Mouse (Mus musculus): ENCODE measurements around the gene Ntn1.
A peak's percentile ranks its signal among the peaks of the same experiment; 100 is the strongest.

Ntn1 gene

DNA sequence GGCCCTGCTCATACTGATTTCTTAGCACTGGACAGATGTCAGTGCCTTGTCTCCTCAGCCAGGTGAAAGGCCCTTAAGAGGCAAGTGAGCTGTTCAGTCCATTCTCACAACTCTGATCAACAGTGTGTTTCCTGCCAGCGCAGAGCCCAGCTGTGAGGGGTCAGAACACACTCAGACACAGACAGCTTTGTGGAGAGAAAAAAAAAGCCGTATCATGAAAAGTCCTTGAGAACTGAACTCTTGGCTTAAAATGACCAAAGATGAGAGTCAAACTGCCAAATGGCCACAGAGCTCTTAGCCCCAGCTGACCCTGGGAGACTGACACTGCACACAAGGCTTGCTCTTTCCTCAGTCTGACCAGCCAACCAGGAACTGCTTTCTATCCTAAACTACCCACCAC lies 192.6 kb downstream of the Ntn1 start:
- no peak for DNase-seq

GRCm38 (mm10) chr11:68205572-68206229 lies 194.9 kb downstream of the Ntn1 start:
- DNase-seq: peak; percentile 56

DNA sequence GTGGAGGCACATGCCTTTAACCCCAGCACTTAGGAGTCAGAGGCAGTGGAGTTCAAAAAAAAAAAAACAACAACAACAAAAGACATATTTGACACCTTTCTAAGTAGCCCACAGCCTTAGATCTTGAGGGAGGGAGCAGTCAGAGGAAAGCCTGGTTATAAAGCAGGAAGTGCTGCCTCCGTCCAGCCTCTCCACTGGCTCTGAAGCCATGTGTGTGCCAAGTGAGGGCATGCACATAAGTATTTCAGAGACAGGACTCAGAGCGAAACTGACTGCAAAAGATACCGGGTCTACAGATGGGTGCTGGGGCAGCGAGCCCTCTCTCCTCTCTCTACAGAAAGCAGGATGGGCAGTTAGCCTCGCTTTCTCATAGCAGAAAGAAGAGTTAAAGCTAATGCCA lies 196.2 kb downstream of the Ntn1 start:
- no peak for DNase-seq

DNA sequence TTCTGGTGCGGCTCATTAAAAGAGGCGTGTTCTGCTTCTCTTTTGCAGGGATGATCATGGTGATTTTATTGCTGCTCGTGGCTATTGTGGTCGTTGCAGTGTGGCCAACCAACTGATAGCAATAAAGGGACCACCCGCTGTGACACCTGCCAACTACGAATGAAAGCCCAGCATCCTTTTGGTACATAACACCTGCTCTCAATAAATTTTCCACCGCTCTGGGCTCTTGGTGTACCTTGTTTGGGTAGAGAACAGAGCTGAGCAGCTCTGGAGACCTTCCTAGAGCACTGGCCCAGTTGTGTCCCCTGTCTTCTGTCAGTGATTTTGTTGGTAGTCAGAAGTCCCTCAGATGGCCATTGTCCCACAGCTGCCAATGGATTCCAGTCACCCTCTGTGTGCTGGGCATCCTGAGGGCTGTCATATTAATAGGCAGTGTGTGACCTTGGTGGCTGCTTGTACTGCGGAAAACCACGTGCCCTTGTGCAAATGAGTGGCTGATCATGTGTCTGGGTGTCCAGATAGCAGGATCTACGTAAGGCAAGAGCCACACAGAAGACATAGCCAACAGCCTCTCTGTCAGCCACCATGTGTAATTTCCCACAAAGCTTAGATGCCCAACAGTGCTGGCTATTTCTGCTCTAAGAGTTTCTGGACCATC lies 196.8 kb downstream of the Ntn1 start:
- no peak for DNase-seq

DNA sequence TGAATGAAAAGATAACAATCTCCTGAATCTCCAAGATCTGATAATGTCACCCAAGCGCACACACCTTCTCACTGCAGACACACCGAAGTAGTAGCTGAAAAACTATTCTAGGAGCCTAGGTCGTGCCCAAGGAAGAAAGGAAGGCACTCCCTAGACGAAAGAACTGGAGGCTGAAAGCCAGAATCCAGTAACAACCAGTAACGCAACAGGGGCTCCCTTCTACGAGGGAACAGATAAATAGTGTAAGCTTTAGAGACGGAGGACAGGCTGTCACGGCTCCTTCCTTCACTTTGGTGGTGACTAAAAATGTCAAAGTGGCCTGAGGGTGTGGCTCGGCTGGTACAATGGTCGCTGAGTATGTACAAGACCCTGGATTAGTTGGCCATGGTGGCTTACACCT lies 198.1 kb downstream of the Ntn1 start:
- DNase-seq: no peak

GRCm38 (mm10) chr11:68201811-68202459 lies 198.7 kb downstream of the Ntn1 start:
- no peak for DNase-seq

DNA sequence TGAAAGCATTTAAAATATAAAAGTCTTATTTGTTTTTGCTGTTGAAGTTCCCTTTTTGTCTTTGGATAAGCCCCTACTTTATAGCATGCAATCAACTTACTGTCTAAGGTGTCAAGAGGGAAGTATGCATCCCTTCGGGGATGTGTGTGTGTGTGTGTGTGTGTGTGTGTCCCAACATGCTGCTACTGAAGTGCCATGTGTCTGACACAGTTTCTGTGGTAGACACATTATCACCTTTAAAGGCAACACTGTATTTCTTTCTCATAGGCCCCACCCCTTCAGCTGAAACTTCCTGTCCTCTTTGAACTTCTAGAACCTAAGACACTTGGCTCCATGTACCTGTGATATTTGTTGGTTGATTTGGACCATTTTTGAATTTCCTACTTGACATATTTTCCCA lies 199.6 kb downstream of the Ntn1 start:
- DNase-seq: no peak

DNA sequence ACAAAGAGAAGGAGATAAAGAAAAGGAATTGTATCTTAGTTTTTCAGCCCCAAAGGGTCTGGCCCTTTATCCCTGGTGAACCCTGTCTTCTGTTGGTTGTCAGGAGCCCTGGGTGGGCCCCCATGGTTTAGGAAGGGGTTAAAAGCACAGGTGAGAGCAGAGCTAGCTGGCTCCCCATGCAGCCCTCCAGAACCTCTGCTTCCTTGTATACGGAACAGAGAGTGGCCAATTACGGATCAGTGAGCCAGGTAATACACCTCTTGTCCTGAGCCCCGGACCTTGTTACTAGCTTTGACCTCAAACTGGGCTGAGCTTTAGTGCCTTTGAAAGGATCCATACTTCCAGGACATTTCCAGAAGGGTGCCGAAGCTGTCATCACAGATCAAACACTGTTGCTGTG lies 200.1 kb downstream of the Ntn1 start:
- no peak for DNase-seq

DNA sequence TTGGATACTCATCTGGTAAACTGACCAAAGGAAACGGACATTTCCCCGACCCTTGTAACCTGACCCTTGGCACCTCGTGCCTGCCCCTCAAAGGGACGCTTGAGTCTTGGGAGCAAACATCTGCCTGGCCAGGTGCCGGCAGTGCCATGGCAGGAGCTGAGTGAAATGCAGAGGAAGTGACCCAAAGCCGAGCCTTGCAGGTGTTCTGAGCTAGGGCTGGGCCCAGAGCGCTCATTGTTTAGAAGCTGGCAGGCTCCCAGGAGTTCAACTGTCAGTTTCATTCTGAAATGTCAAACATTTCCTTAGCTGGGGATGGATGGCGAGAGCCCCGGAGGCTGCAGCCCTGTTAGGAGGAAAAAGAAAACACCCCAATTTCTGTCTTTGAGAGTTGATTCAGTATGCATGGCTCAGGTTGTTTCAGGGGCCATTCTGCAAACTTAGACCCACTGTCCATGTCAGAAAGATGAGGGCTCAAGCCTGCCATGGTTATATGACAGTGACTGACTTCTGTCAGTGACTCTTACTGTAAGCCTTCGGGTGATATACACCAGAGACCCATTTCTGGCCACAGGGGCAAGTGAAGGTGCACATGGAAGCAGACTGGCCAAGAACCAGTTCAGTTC lies 200.7 kb downstream of the Ntn1 start:
- DNase-seq: no peak

DNA sequence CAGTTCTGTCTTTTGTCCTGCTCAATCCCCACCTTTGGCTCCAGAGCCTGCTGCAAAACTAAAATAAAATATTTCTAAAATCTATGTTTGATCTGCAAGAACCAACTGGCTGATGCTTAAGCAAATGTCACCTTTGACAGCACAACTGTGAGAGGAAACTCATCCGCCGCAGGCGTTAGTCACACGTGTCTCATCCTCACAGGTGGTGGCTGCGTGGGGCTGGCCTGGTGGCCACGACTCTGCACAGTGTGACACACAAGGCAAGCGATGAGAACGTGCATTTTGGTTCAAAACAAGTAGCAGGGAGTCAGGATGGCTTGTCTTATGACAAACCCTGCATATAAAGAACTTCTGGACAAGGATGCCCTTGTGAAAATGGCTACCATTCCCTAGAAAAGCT lies 201.5 kb downstream of the Ntn1 start:
- no peak for DNase-seq

DNA sequence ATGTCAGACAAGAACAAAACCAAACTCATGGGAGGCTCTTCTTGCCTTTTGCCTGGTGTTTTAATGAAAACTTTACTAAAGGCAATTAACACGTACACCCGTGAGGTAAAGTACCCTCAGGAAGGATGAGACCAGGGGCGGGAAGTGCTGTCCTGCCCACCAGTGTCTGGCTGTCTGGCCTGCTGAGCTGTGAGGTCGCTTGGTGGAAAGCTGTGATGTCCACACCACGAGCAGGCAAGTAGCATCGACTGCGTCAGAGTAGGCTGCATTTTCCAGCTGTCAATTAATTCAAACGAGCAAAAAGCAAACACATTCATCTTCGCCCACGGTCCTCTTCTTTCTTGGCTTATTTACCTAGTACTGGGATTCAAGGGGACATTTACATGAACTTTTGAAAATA lies 201.9 kb downstream of the Ntn1 start:
- DNase-seq: no peak

DNA sequence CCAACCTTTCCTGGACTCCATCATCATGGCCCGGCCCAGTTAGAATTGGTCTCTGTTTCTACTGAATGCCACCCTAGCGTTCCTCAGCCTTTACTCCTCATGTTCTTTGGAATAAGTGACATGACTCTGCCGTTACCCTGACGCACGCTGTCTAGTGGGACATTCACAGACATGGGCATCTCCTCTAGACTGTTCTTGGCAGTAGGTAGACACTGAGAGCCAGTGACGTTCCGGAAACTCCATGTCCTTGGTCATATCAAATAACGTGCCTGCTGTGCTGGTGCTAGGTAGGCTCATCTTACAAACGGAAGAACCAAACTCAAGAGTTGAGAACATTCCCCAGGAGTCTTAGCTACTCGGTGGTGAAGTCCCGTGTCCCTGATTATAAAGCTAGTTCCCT lies 203.2 kb downstream of the Ntn1 start:
- DNase-seq: no peak

DNA sequence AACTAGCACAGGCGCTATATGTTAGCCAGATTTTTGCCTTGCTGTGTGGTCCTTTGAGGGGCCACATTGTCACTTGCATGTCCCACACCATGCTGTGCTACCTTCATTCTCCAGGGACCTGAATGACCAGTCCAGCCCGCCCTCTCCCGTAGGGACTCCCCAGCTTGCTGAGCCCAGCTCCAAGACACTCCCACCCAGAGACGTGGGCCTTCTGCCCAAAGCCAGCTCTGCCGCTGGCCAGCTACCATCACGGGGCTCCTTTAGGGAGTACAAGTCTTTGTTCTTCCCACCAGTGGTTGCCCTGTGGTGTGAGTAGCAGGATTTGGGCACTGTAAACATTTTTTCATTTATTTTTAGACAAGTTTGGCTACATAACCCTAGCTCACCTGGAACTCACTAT lies 204.1 kb downstream of the Ntn1 start:
- DNase-seq: no peak

DNA sequence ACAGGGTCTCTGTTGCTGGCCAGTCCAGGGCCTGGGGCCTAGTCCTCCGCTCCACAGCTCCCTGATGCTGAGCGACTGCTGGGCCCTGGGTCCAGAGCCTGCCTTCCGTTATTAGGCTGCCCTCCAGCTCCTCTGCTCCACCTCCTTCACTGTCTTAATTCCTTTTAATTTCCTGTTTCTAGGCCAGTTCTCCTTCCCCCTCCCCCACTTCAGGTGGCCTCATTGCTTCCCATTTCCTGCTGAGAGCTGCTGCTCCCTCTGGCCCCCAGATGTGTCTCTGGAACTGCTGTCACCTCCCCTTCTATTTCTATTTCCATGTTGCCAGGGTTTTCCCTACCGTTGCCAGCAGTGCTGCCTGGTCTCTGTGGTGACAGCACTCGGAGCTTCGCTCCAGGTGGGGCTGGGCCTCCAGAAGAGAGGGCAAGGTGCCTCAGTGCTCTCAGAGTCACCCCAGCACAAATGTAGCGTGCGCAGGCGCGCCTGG lies 204.9 kb downstream of the Ntn1 start:
- no peak for DNase-seq

DNA sequence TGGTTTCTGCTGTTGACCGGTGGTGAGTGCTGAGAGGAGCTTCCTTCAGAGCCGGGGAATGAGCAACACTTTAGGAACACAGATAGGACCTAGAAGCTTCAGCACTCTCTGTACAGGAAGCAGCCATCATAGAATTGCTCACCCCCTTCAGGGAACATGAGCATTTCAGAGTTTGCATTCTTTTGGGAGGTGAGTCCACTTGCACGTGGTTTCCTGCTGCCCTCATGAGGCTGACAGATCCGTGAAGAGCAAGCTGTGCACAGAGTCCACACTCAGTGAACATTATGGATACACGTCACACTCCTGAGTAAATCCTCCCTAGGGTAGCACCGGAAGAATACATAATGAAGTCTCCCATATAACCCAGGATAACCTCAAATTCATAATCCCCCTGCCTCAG lies 205.5 kb downstream of the Ntn1 start:
- DNase-seq: no peak

- no peak for DNase-seq
Measured at GRCm38 (mm10) chr11:68190849-68191248, 209.8 kb downstream of the Ntn1 start.

- no peak for DNase-seq
Measured at GRCm38 (mm10) chr11:68188695-68189201, 211.9 kb downstream of the Ntn1 start.

- DNase-seq: no peak
Measured at GRCm38 (mm10) chr11:68187242-68187641, 213.4 kb downstream of the Ntn1 start.

DNA sequence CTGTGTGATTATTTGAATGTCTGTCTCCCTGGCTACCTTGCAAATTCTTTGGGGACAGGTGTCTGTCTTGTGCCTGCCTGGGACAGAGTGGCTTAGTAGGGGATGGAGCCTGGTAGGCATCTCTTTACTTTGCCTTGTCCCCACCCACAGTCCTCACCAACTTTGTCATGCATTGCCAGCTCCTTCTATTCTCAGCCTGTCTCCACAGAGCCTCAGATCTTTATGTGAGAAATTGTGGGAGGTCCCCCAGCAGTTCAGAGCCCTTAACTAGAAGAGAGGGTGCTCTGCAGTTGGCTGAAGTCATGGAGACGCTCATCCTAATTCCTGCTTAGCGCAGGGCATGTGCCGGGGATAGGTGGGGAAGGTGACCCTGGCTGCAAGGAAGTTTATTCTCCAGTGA lies 215.0 kb downstream of the Ntn1 start:
- DNase-seq: no peak

- DNase-seq: no peak
Measured at GRCm38 (mm10) chr11:68177415-68177814, 223.2 kb downstream of the Ntn1 start.

DNA sequence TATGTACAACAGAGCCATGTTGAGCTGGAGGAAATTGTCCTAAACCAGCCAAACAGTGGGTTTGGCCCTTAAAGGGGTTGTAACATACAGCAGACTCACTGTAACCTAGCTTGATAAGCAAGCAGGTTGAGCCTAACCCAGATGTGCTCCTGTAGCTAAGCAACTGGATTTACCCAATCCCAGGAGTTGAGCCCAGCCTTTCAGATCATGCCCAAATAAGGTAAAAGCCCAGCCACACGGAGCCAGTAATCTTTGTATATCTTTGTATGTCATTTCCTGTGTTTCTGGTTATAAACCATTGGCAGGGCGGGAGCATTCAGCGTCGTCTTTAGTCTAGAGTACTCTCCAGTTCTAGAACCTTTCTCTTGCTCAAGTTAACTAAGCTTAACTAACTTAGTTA lies 224.1 kb downstream of the Ntn1 start:
- DNase-seq: no peak

GRCm38 (mm10) chr11:68172648-68173045 lies 228.0 kb downstream of the Ntn1 start:
- no peak for DNase-seq

GRCm38 (mm10) chr11:68171973-68172647 lies 228.5 kb downstream of the Ntn1 start:
- DNase-seq: no peak

Measured in layer of hippocampus, adult 9-11 months (tissue).